Comparison of ENCODE assay signal across 21 mouse cellular contexts in genomic region chr4:64238196-64238740, GRCm38 (mm10).
DNase-seq lines count a peak whose midpoint lies in the region; ATAC-seq and TF ChIP-seq lines count a peak whose summit lies in the region.
"Had no signal": no experiment of that assay in that cellular context is flagged by ENCODE, and none has a peak within 500 bp of the region (broad histone marks: within the 10 kb centered on the region; RNA-seq: fewer than 3 reads in every experiment).

No protein-coding gene starts in this region.

- no peak for TF ChIP-seq POLR2A in limb, embryonic 14.5 days (IDR thresholded peaks at IDR 0.05; ENCODE audit: borderline replicate concordance, extremely low read depth, insufficient read depth, insufficient read length)

- H3K4me3 ChIP-seq in intestine, embryonic 15.5 days (replicated peaks) = no peak overlapping the region
- H3K4me3 ChIP-seq in intestine, postnatal 0 days (ENCODE audit: low read depth, low read length) = no peak overlapping the region
- no peak overlapping the region for H3K4me3 ChIP-seq in lung, embryonic 16.5 days (ENCODE audit: low read length)
- H3K4me3 ChIP-seq in limb, embryonic 14.5 days (replicated peaks; ENCODE audit: low read length) = no peak overlapping the region
- H3K4me3 ChIP-seq in stomach, postnatal 0 days (ENCODE audit: low read depth, low read length) = no peak overlapping the region
- H3K4me3 ChIP-seq: gastrocnemius, adult 2 months; heart, embryonic 12.5 days; midbrain, embryonic 13.5 days had no signal

- no peaks in the 10 kb centered on the region for H3K4me1 ChIP-seq in intestine, embryonic 15.5 days (replicated peaks)
- H3K4me1 ChIP-seq in intestine, postnatal 0 days (replicated peaks; ENCODE audit: control insufficient read depth, insufficient read depth, low read length) = no peaks in the 10 kb centered on the region
- H3K4me1 ChIP-seq in lung, embryonic 16.5 days (replicated peaks; ENCODE audit: control insufficient read depth, insufficient read depth, low read length) = no peaks in the 10 kb centered on the region
- peaks cover 16% of the 10 kb centered on the region; the same call in 1 of the 2 replicates for H3K4me1 ChIP-seq in limb, embryonic 14.5 days (ENCODE audit: control insufficient read depth, insufficient read depth, low read length)
- H3K4me1 ChIP-seq in stomach, postnatal 0 days (replicated peaks; ENCODE audit: control insufficient read depth, insufficient read depth) = no peaks in the 10 kb centered on the region
- H3K4me1 ChIP-seq: heart, embryonic 12.5 days; midbrain, embryonic 13.5 days had no signal

- 26% methylated on average over 5 of the region's 5 CpGs for WGBS in intestine, embryonic 15.5 days
- 46% methylated on average over 5 of the region's 5 CpGs for WGBS in intestine, postnatal 0 days
- WGBS in lung, embryonic 16.5 days = 44% methylated on average over 5 of the region's 5 CpGs
- WGBS in limb, embryonic 14.5 days = 28% methylated on average over 5 of the region's 5 CpGs
- WGBS in stomach, postnatal 0 days = 27% methylated on average over 5 of the region's 5 CpGs

- H3K36me3 ChIP-seq in intestine, embryonic 15.5 days = no peaks in the 10 kb centered on the region
- no peaks in the 10 kb centered on the region for H3K36me3 ChIP-seq in intestine, postnatal 0 days (ENCODE audit: control insufficient read depth, insufficient read depth)
- no peaks in the 10 kb centered on the region for H3K36me3 ChIP-seq in lung, embryonic 16.5 days (ENCODE audit: control insufficient read depth, insufficient read depth, low read length)
- no peaks in the 10 kb centered on the region for H3K36me3 ChIP-seq in limb, embryonic 14.5 days (ENCODE audit: control insufficient read depth, insufficient read depth, low read length)
- H3K36me3 ChIP-seq in stomach, postnatal 0 days (ENCODE audit: control insufficient read depth, insufficient read depth, low read length) = no peaks in the 10 kb centered on the region
- H3K36me3 ChIP-seq: G1E; heart, embryonic 12.5 days; midbrain, embryonic 13.5 days had no signal

- H3K9me3 ChIP-seq in intestine, embryonic 15.5 days = no peaks in the 10 kb centered on the region
- no peaks in the 10 kb centered on the region for H3K9me3 ChIP-seq in intestine, postnatal 0 days (ENCODE audit: control insufficient read depth)
- no peaks in the 10 kb centered on the region for H3K9me3 ChIP-seq in lung, embryonic 16.5 days (ENCODE audit: control insufficient read depth, low read length)
- no peaks in the 10 kb centered on the region for H3K9me3 ChIP-seq in limb, embryonic 14.5 days (ENCODE audit: control insufficient read depth, low read length)
- no peaks in the 10 kb centered on the region for H3K9me3 ChIP-seq in stomach, postnatal 0 days (ENCODE audit: control insufficient read depth, low read length)
- H3K9me3 ChIP-seq: heart, embryonic 12.5 days; midbrain, embryonic 13.5 days had no signal

- H3K4me2 ChIP-seq in intestine, embryonic 15.5 days (replicated peaks) = no peak overlapping the region
- no peak overlapping the region for H3K4me2 ChIP-seq in intestine, postnatal 0 days (replicated peaks; ENCODE audit: low read depth)
- no peak overlapping the region for H3K4me2 ChIP-seq in lung, embryonic 16.5 days (ENCODE audit: low read depth, low read length)
- H3K4me2 ChIP-seq in limb, embryonic 14.5 days (replicated peaks; ENCODE audit: low read depth, low read length, severe bottlenecking) = no peak overlapping the region
- no peak overlapping the region for H3K4me2 ChIP-seq in stomach, postnatal 0 days (replicated peaks; ENCODE audit: low read depth)
- H3K4me2 ChIP-seq: heart, embryonic 12.5 days; hindbrain, embryonic 14.5 days; liver, embryonic 11.5 days; midbrain, embryonic 13.5 days had no signal

- no peak for TF ChIP-seq EP300 in stomach, postnatal 0 days (optimal IDR thresholded peaks at IDR 0.05)

- H3K9ac ChIP-seq in intestine, embryonic 15.5 days = no peak overlapping the region
- H3K9ac ChIP-seq in intestine, postnatal 0 days (ENCODE audit: low read depth, low read length) = no peak overlapping the region
- H3K9ac ChIP-seq in lung, embryonic 16.5 days (ENCODE audit: low read length) = no peak overlapping the region
- no peak overlapping the region for H3K9ac ChIP-seq in limb, embryonic 14.5 days (ENCODE audit: low read depth, low read length, severe bottlenecking)
- H3K9ac ChIP-seq in stomach, postnatal 0 days (ENCODE audit: low read length) = no peak overlapping the region
- H3K9ac ChIP-seq: forebrain, postnatal 0 days; heart, embryonic 12.5 days; hindbrain, embryonic 14.5 days; midbrain, embryonic 13.5 days had no signal

- no peak for TF ChIP-seq CTCF in intestine, postnatal 0 days (IDR thresholded peaks at IDR 0.05; ENCODE audit: low read depth)
- no peak for TF ChIP-seq CTCF in stomach, postnatal 0 days (IDR thresholded peaks at IDR 0.05; ENCODE audit: low read depth)

- no peaks in the 10 kb centered on the region for H3K27me3 ChIP-seq in intestine, embryonic 15.5 days (replicated peaks)
- no peaks in the 10 kb centered on the region for H3K27me3 ChIP-seq in intestine, postnatal 0 days (replicated peaks; ENCODE audit: control insufficient read depth, insufficient read depth, low read length)
- H3K27me3 ChIP-seq in lung, embryonic 16.5 days (ENCODE audit: control insufficient read depth, insufficient read depth, low read depth, low read length) = no peaks in the 10 kb centered on the region
- no peaks in the 10 kb centered on the region for H3K27me3 ChIP-seq in limb, embryonic 14.5 days (ENCODE audit: control insufficient read depth, insufficient read depth, low read length)
- no peaks in the 10 kb centered on the region for H3K27me3 ChIP-seq in stomach, postnatal 0 days (ENCODE audit: control insufficient read depth, insufficient read depth, low read length)
- H3K27me3 ChIP-seq: heart, embryonic 12.5 days; midbrain, embryonic 13.5 days had no signal

- ATAC-seq in intestine, embryonic 15.5 days = peak; percentile 71
- ATAC-seq in intestine, postnatal 0 days = no peak
- ATAC-seq in lung, embryonic 16.5 days (ENCODE audit: low read depth) = 0 out of 2 replicates have a peak, but pooled peaks have one; percentile 41
- ATAC-seq in limb, embryonic 14.5 days (ENCODE audit: low FRiP score, low read depth) = peak; percentile 53; the same call in 1 of the 2 replicates
- peak; percentile 75; the same call in 1 of the 2 replicates for ATAC-seq in stomach, postnatal 0 days (ENCODE audit: low FRiP score, low TSS enrichment)
- ATAC-seq: forebrain, postnatal 0 days; midbrain, embryonic 13.5 days had no signal

- no peak overlapping the region for H3K27ac ChIP-seq in intestine, embryonic 15.5 days
- H3K27ac ChIP-seq in intestine, postnatal 0 days (ENCODE audit: low read depth, low read length) = no peak overlapping the region
- no peak overlapping the region for H3K27ac ChIP-seq in lung, embryonic 16.5 days (ENCODE audit: low read length)
- no peak overlapping the region for H3K27ac ChIP-seq in limb, embryonic 14.5 days (replicated peaks; ENCODE audit: low read depth, low read length)
- H3K27ac ChIP-seq in stomach, postnatal 0 days (replicated peaks) = no peak overlapping the region; the same call in 1 of the 2 replicates
- H3K27ac ChIP-seq: gastrocnemius, adult 2 months; hindbrain, embryonic 14.5 days; midbrain, embryonic 13.5 days had no signal

- no peak for DNase-seq in lung, adult 18-20 months
- no peak for DNase-seq in limb, embryonic 14.5 days (ENCODE audit: low spot score)
- DNase-seq in stomach, postnatal 0 days (ENCODE audit: low spot score) = no peak
- DNase-seq in heart, adult 11 months = no peak
- no peak for DNase-seq in c-Kit-positive CD71-positive TER-119-positive erythroid progenitor cells, embryonic 14.5 days (ENCODE audit: low spot score)
- DNase-seq: adrenal gland, postnatal 25 days; cerebellum, adult 2 months; forebrain, postnatal 0 days; gastrocnemius, adult 2 months; heart, postnatal 14 days; lung, adult 2 months; right cerebral cortex, postnatal 14 days; spleen, adult 18-20 months had no signal
